Mouse (Mus musculus) liver, adult (tissue): ENCODE measurements around the gene Mpc2.
A peak's percentile ranks its signal among the peaks of the same experiment; 100 is the strongest.

ENCODE experiments used
- GATA4 ChIP-seq: IDR thresholded peaks from 2 replicates; pipeline ENCODE4 v1.6.1; 2014; ENCODE audit warnings: mild to moderate bottlenecking, low read length; ENCODE audit not compliant: insufficient replicate concordance

The Mpc2 gene

GRCm38 (mm10) chr1:165469717-165470116 is 9.3 kb downstream of the Mpc2 start:
- no peak for TF ChIP-seq GATA4

- no peak for TF ChIP-seq GATA4
Measured at GRCm38 (mm10) chr1:165471490-165471889, 11.1 kb downstream of the Mpc2 start.

- TF ChIP-seq GATA4, result peak; percentile 46; the same call in 1 of the 2 replicates
Measured at GRCm38 (mm10) chr1:165484688-165485233, 24.3 kb downstream of the Mpc2 start, which contains the start of gene Adcy10. Gene Adcy10, plus strand, starts transcription at chr1:165485183.

- TF ChIP-seq GATA4, result no peak
Measured at GRCm38 (mm10) chr1:165486108-165486507, 25.7 kb downstream of the Mpc2 start.

- TF ChIP-seq GATA4, result no peak
Measured at GRCm38 (mm10) chr1:165489197-165489596, 28.8 kb downstream of the Mpc2 start.

GRCm38 (mm10) chr1:165498856-165499255 is 38.4 kb downstream of the Mpc2 start:
- no peak for TF ChIP-seq GATA4

GRCm38 (mm10) chr1:165503307-165504024 is 43.0 kb downstream of the Mpc2 start:
- TF ChIP-seq GATA4, result peak; percentile 52; the same call in 1 of the 2 replicates

- no peak for TF ChIP-seq GATA4
Measured at GRCm38 (mm10) chr1:165506303-165506702, 45.9 kb downstream of the Mpc2 start.

- no peak for TF ChIP-seq GATA4
Measured at GRCm38 (mm10) chr1:165510161-165510560, 49.7 kb downstream of the Mpc2 start.

GRCm38 (mm10) chr1:165520716-165521115 is 60.3 kb downstream of the Mpc2 start:
- TF ChIP-seq GATA4, result no peak
